Mouse (Mus musculus): ENCODE results near the gene Mink1.

DNA sequence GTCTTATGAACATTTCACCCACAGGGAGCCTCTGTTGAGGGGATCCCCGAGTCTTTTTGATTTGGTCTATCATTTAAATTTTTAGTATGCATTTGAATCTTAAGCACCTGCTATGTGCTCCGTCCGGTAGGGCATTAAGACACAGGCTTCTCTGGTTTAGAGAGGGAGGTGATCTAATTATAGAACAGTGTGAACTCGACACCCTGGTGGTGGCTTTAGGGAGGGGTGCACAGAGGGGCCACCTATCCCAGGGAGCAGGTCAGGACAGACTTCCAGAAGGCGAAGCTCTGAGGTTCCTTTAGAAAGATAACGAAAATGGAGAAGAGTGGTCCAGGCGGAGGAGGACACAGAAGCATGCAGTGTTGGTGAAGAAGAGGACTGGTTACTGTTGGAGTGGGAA, 18.2 kb upstream of the Mink1 start:
- TF ChIP-seq POLR2A (IDR thresholded peaks at IDR 0.05; ENCODE audit: control insufficient read depth in 1 of 2, insufficient read depth in 1 of 2, low read depth in 1 of 2, low read length in 2 of 2, poor library complexity in 1 of 2) (no peak), CTCF (IDR thresholded peaks at IDR 0.05 in 2 of 3, conservative IDR thresholded peaks at IDR 0.05 in 1 of 3; ENCODE audit: control insufficient read depth in 1 of 3, insufficient read depth in 1 of 3, low read depth in 2 of 3, low read length in 3 of 3, poor library complexity in 1 of 3, severe bottlenecking in 1 of 3) (no peak), GABPA (IDR thresholded peaks at IDR 0.05; ENCODE audit: low read depth, low read length) (no peak), ETS1 (IDR thresholded peaks at IDR 0.05; ENCODE audit: low read depth, low read length) (no peak), EP300 (IDR thresholded peaks at IDR 0.05; ENCODE audit: low read depth in 1 of 2, low read length in 2 of 2) (no peak), ZKSCAN1 (IDR thresholded peaks at IDR 0.05; ENCODE audit: low read depth, low read length) (no peak), GATA1 (IDR thresholded peaks at IDR 0.05; ENCODE audit: low read depth, low read length) (no peak), TCF12 (IDR thresholded peaks at IDR 0.05; ENCODE audit: low read depth, low read length) (no peak), TBP (IDR thresholded peaks at IDR 0.05; ENCODE audit: low read depth, low read length) (no peak), HCFC1 (IDR thresholded peaks at IDR 0.05; ENCODE audit: low read depth, low read length) (no peak), MEF2A (IDR thresholded peaks at IDR 0.05; ENCODE audit: extremely low read depth, insufficient replicate concordance, low read depth, low read length, poor library complexity, severe bottlenecking) (no peak), MAFK (IDR thresholded peaks at IDR 0.05; ENCODE audit: borderline replicate concordance, low read depth, low read length) (no peak)

All from MEL (cell line).